Mouse (Mus musculus): ENCODE results near the gene Prrc2b. TPM values are rescaled to one million over a fixed set of nuclear protein-coding genes. Genes with fewer than 3 reads are reported as not detected.

The Prrc2b gene
- polyA plus RNA-seq, 1 experiment from 2014 or later = 52.8 TPM

GRCm38 (mm10) chr2:32153791-32154119, 2.9 kb downstream of the Prrc2b start:
- no peaks in the 10 kb centered on the region for H3K9me3 ChIP-seq (ENCODE audit: control insufficient read depth, low read length)
- peak overlapping the region; percentile 90 for H3K4me3 ChIP-seq (ENCODE audit: low read depth, low read length)
- H3K4me1 ChIP-seq (replicated peaks; ENCODE audit: control insufficient read depth, insufficient read depth, low read length) = peaks cover 64% of the 10 kb centered on the region
- no peaks in the 10 kb centered on the region for H3K36me3 ChIP-seq (ENCODE audit: control insufficient read depth, insufficient read depth, low read length)
- H3K4me2 ChIP-seq (ENCODE audit: low read length) = peak overlapping the region; percentile 98
- H3K27ac ChIP-seq (ENCODE audit: low read depth) = peak overlapping the region; percentile 99
- WGBS = 12% methylated on average over 4 of the region's 4 CpGs
- H3K9ac ChIP-seq (ENCODE audit: low read length) = peak overlapping the region; percentile 97
- ATAC-seq (replicated peaks; ENCODE audit: low FRiP score, low TSS enrichment, low read depth) (no peak), DNase-seq (ENCODE audit: low spot score) (no peak)
- no peaks in the 10 kb centered on the region for H3K27me3 ChIP-seq (replicated peaks; ENCODE audit: control insufficient read depth, insufficient read depth, low read length)

- 27% methylated on average over 9 of the region's 9 CpGs for WGBS
- Histone ChIP-seq H3K27ac (ENCODE audit: low read depth) (peak overlapping the region; percentile 99), H3K9ac (ENCODE audit: low read length) (peak overlapping the region; percentile 27; the same call in 1 of the 2 replicates), H3K4me3 (ENCODE audit: low read depth, low read length) (peak overlapping the region; percentile 90; the same call in 1 of the 2 replicates), H3K27me3 (replicated peaks; ENCODE audit: control insufficient read depth, insufficient read depth, low read length) (no peaks in the 10 kb centered on the region), H3K9me3 (ENCODE audit: control insufficient read depth, low read length) (no peaks in the 10 kb centered on the region), H3K4me1 (replicated peaks; ENCODE audit: control insufficient read depth, insufficient read depth, low read length) (peaks cover 68% of the 10 kb centered on the region), H3K36me3 (ENCODE audit: control insufficient read depth, insufficient read depth, low read length) (no peaks in the 10 kb centered on the region), H3K4me2 (ENCODE audit: low read length) (peak overlapping the region; percentile 98)
- no peak for DNase-seq (ENCODE audit: low spot score)
- no peak for ATAC-seq (replicated peaks; ENCODE audit: low FRiP score, low TSS enrichment, low read depth)
These were observed 3.6 kb downstream of the Prrc2b start for GRCm38 (mm10) chr2:32154334-32154997.

GRCm38 (mm10) chr2:32154998-32155541, 4.2 kb downstream of the Prrc2b start:
- no peak overlapping the region for H3K4me3 ChIP-seq (ENCODE audit: low read depth, low read length)
- WGBS = 56% methylated on average over 7 of the region's 7 CpGs
- peak overlapping the region; percentile 98; the same call in 1 of the 2 replicates for H3K4me2 ChIP-seq (ENCODE audit: low read length)
- no peaks in the 10 kb centered on the region for H3K27me3 ChIP-seq (replicated peaks; ENCODE audit: control insufficient read depth, insufficient read depth, low read length)
- ATAC-seq (replicated peaks; ENCODE audit: low FRiP score, low TSS enrichment, low read depth) (no peak), DNase-seq (ENCODE audit: low spot score) (no peak)
- peaks cover 68% of the 10 kb centered on the region for H3K4me1 ChIP-seq (replicated peaks; ENCODE audit: control insufficient read depth, insufficient read depth, low read length)
- 0 out of 2 replicates have a peak overlapping the region, but pooled peaks have one; percentile 99 for H3K27ac ChIP-seq (ENCODE audit: low read depth)
- H3K9ac ChIP-seq (ENCODE audit: low read length) = peak overlapping the region; percentile 27; the same call in 1 of the 2 replicates
- H3K36me3 ChIP-seq (ENCODE audit: control insufficient read depth, insufficient read depth, low read length) = no peaks in the 10 kb centered on the region
- no peaks in the 10 kb centered on the region for H3K9me3 ChIP-seq (ENCODE audit: control insufficient read depth, low read length)

GRCm38 (mm10) chr2:32155614-32156013, 4.7 kb downstream of the Prrc2b start:
- Histone ChIP-seq H3K36me3 (ENCODE audit: control insufficient read depth, insufficient read depth, low read length) (0 out of 2 replicates have a peak, but pooled peaks cover 3% of the 10 kb centered on the region), H3K4me2 (ENCODE audit: low read length) (no peak overlapping the region), H3K4me3 (ENCODE audit: low read depth, low read length) (no peak overlapping the region), H3K9me3 (ENCODE audit: control insufficient read depth, low read length) (no peaks in the 10 kb centered on the region), H3K9ac (ENCODE audit: low read length) (no peak overlapping the region), H3K4me1 (replicated peaks; ENCODE audit: control insufficient read depth, insufficient read depth, low read length) (peaks cover 68% of the 10 kb centered on the region), H3K27me3 (replicated peaks; ENCODE audit: control insufficient read depth, insufficient read depth, low read length) (no peaks in the 10 kb centered on the region), H3K27ac (ENCODE audit: low read depth) (no peak overlapping the region)
- WGBS = 61% methylated on average over 6 of the region's 6 CpGs
- no peak for DNase-seq (ENCODE audit: low spot score)
- ATAC-seq (replicated peaks; ENCODE audit: low FRiP score, low TSS enrichment, low read depth) = no peak

- Histone ChIP-seq H3K4me1 (replicated peaks; ENCODE audit: control insufficient read depth, insufficient read depth, low read length) (peaks cover 68% of the 10 kb centered on the region), H3K9me3 (ENCODE audit: control insufficient read depth, low read length) (no peaks in the 10 kb centered on the region), H3K9ac (ENCODE audit: low read length) (0 out of 2 replicates have a peak overlapping the region, but pooled peaks have one; percentile 20), H3K27ac (ENCODE audit: low read depth) (peak overlapping the region; percentile 38; the same call in 1 of the 2 replicates), H3K4me3 (ENCODE audit: low read depth, low read length) (no peak overlapping the region), H3K36me3 (ENCODE audit: control insufficient read depth, insufficient read depth, low read length) (0 out of 2 replicates have a peak, but pooled peaks cover 4% of the 10 kb centered on the region), H3K27me3 (replicated peaks; ENCODE audit: control insufficient read depth, insufficient read depth, low read length) (no peaks in the 10 kb centered on the region), H3K4me2 (ENCODE audit: low read length) (peak overlapping the region; percentile 15)
- DNase-seq (ENCODE audit: low spot score) = no peak
- ATAC-seq (replicated peaks; ENCODE audit: low FRiP score, low TSS enrichment, low read depth) = no peak
- WGBS = 50% methylated on average over 10 of the region's 10 CpGs
These were observed 5.8 kb downstream of the Prrc2b start for GRCm38 (mm10) chr2:32156645-32157044.

GRCm38 (mm10) chr2:32157328-32157727, 6.4 kb downstream of the Prrc2b start:
- H3K9me3 ChIP-seq (ENCODE audit: control insufficient read depth, low read length) = no peaks in the 10 kb centered on the region
- ATAC-seq (replicated peaks; ENCODE audit: low FRiP score, low TSS enrichment, low read depth) = no peak
- peak overlapping the region; percentile 38; the same call in 1 of the 2 replicates for H3K27ac ChIP-seq (ENCODE audit: low read depth)
- H3K27me3 ChIP-seq (replicated peaks; ENCODE audit: control insufficient read depth, insufficient read depth, low read length) = no peaks in the 10 kb centered on the region
- 22% methylated on average over 4 of the region's 4 CpGs for WGBS
- H3K9ac ChIP-seq (ENCODE audit: low read length) = 0 out of 2 replicates have a peak overlapping the region, but pooled peaks have one; percentile 20
- H3K36me3 ChIP-seq (ENCODE audit: control insufficient read depth, insufficient read depth, low read length) = 0 out of 2 replicates have a peak, but pooled peaks cover 4% of the 10 kb centered on the region
- DNase-seq (ENCODE audit: low spot score) = no peak
- H3K4me1 ChIP-seq (replicated peaks; ENCODE audit: control insufficient read depth, insufficient read depth, low read length) = peaks cover 67% of the 10 kb centered on the region
- H3K4me2 ChIP-seq (ENCODE audit: low read length) = 0 out of 2 replicates have a peak overlapping the region, but pooled peaks have one; percentile 3
- no peak overlapping the region for H3K4me3 ChIP-seq (ENCODE audit: low read depth, low read length)

- ATAC-seq (replicated peaks; ENCODE audit: low FRiP score, low TSS enrichment, low read depth) (no peak), DNase-seq (ENCODE audit: low spot score) (no peak)
- Histone ChIP-seq H3K4me2 (ENCODE audit: low read length) (no peak overlapping the region), H3K36me3 (ENCODE audit: control insufficient read depth, insufficient read depth, low read length) (0 out of 2 replicates have a peak, but pooled peaks cover 4% of the 10 kb centered on the region), H3K4me1 (replicated peaks; ENCODE audit: control insufficient read depth, insufficient read depth, low read length) (peaks cover 54% of the 10 kb centered on the region), H3K27me3 (replicated peaks; ENCODE audit: control insufficient read depth, insufficient read depth, low read length) (no peaks in the 10 kb centered on the region), H3K9ac (ENCODE audit: low read length) (no peak overlapping the region), H3K9me3 (ENCODE audit: control insufficient read depth, low read length) (no peaks in the 10 kb centered on the region), H3K27ac (ENCODE audit: low read depth) (no peak overlapping the region), H3K4me3 (ENCODE audit: low read depth, low read length) (no peak overlapping the region)
- 56% methylated on average over 12 of the region's 12 CpGs for WGBS
These were observed 7.8 kb downstream of the Prrc2b start for GRCm38 (mm10) chr2:32158616-32159239.

- Histone ChIP-seq H3K9ac (ENCODE audit: low read length) (no peak overlapping the region), H3K4me3 (ENCODE audit: low read depth, low read length) (no peak overlapping the region), H3K4me2 (ENCODE audit: low read length) (no peak overlapping the region), H3K4me1 (replicated peaks; ENCODE audit: control insufficient read depth, insufficient read depth, low read length) (peaks cover 53% of the 10 kb centered on the region), H3K9me3 (ENCODE audit: control insufficient read depth, low read length) (no peaks in the 10 kb centered on the region), H3K27me3 (replicated peaks; ENCODE audit: control insufficient read depth, insufficient read depth, low read length) (no peaks in the 10 kb centered on the region), H3K27ac (ENCODE audit: low read depth) (no peak overlapping the region), H3K36me3 (ENCODE audit: control insufficient read depth, insufficient read depth, low read length) (0 out of 2 replicates have a peak, but pooled peaks cover 4% of the 10 kb centered on the region)
- WGBS = 85% methylated on average over 3 of the region's 3 CpGs
- DNase-seq (ENCODE audit: low spot score) (no peak), ATAC-seq (replicated peaks; ENCODE audit: low FRiP score, low TSS enrichment, low read depth) (no peak)
These were observed 9.6 kb downstream of the Prrc2b start for GRCm38 (mm10) chr2:32160525-32160924.

Measured in intestine, embryonic 14.5 days (tissue).